Mouse (Mus musculus) layer of hippocampus, postnatal 10 days (tissue): Measurements from ENCODE around the gene Pax8. TPM values are rescaled to one million over a fixed set of nuclear protein-coding genes. Genes with fewer than 3 reads are reported as not detected.

Source experiments
- total RNA-seq, 2 experiments: library from RNA; stranded (reverse); gene quantifications; 2 replicates each; pipeline ENCODE4 v1.2.3; 2021

Pax8 gene
- total RNA-seq, 2 experiments from 2014 or later, result not detected

Other genes with a start within 250 kb of the Pax8 start
- gene Il1f5, start 198.6 kb downstream of the Pax8 start, total RNA-seq, result not detected
- gene Il1f10, start 184.4 kb downstream of the Pax8 start, total RNA-seq, result not detected
- not detected for gene Il1rn, start 138.7 kb downstream of the Pax8 start, total RNA-seq
- gene Psd4, start 108.0 kb downstream of the Pax8 start, total RNA-seq, result 1 to 10 TPM; 1.5 to 1.8 TPM